Mouse (Mus musculus): ENCODE data around the gene Tril.

DNA sequence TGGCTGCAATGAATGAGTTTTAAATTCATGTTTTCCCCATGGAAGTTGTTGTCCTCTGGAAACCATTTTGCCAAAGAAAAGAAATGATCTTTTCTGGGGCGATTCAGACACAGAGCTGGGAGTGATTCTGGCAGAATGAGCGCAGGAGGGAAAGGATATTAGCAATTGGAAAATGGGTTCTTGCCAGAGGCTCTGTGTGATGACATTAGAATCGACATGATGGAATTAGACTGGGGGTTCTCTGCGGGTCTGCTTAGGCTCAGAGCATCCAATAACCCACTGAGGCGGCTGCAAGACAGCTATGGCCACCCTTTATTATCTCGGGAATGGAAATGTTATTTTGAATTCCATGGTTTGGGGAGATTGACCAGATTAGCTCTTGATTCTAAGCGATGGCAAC lies 37.2 kb upstream of the Tril start:
- TF ChIP-seq CTCF (IDR thresholded peaks at IDR 0.05; ENCODE audit: low read depth) (no peak), EP300 (IDR thresholded peaks at IDR 0.05; ENCODE audit: low read depth) (no peak)

All from liver, postnatal 0 days (tissue).